Mouse (Mus musculus) spleen, adult 10 weeks (tissue): ENCODE data around the gene Gfod2. TPM values are rescaled to one million over a fixed set of nuclear protein-coding genes. Genes with fewer than 3 reads are reported as not detected.

Source experiments
- polyA plus RNA-seq: library from polyadenylated mRNA; stranded (reverse); fragments of 350-450 nt; fragmentation: Illumina TruSeq; extraction: RNeasy Lipid Tissue Mini Kit (QIAGEN cat#74804); gene quantifications from one replicate; pipeline ENCODE4 v1.2.3, GENCODE M21; 2015; ENCODE audit warnings: low replicate concordance; ENCODE audit not compliant: insufficient read depth

Gene Gfod2
- polyA plus RNA-seq: 0.99 TPM

DNA sequence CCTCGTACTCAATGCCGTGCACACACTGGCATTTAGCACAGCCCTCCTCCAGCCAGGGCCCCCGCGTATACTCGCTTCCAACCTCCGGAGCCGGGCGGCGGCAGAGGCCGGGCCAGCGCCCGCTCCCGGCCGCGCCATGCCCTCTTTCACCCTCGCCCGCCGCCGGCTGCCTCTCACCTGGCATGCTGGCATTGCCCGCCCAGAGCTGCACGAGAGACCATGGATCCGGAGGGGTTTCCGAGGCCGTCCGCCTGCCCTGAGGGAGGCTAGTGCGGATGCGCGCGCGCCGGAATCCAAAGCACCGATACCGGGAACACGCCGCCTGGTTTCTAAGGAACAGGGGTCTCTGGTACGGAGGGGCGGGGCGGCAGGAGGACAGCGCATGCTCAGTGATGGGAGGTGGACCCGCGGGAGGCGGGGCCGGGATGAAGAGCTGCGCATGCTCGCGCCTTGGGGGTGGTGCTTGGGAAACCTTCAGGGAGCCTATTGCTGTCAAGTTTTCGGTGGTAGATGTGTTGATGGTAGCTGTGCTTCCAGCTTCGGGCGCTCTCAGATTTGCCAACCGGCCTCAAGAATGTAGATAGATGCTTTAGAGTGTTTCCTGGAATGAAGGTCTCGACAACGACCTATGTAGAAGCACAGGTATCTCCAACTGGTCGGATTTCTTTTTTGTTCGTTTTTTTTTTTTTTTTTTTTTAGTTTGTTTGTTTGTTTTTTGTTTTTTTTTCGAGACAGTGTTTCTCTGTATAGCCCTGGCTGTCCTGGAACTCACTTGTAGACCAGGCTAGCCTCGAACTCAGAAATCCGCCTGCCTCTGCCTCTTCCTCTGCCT is at the start of gene Gfod2:
Gene Gfod2, minus strand, starts transcription at position 388 of the 832 bp plus-strand sequence.

DNA sequence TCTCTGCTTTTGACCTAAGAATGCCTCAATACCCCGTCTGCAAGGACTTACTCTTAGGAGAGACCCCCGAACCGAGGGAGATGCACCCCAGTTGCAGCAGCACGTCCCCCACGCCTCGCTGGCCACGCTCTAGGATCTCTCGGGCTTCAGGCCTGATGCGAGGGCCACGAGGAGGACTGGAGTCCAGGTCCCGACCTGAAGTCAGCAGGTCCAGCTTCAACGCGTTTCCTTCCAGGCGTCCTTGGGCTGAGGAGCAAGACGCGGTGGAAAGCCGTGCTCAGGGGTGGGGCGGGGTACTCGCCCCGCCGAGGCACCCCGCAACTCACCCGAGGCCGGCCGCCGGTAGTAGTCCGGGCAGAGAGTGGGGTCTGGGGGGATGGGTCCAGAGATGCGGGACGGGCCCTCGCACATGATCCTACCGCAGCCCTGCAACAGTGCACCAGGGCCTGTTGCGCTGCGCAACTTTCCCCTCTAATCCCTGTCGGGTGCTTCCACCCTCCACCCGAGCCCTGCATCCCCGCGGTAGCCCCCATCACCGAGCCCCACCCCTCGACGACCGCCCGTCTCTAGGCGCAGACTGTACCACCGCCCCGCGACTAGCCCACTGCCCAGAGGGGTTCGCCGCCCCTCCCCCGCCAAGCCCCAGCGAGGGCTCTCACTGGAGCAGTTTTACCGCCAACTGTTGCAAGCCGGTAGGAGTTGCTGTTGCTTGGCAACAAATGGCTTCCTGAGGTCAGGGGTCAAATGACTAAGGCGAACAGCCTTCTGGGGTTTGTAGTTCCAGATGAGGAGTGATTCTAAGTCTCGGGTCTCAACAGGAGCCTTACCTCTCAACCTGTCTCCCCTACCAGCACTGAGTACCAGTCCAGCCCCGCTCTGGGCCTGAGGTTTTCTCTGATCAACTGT is 50.7 kb downstream of the Gfod2 start, which contains the start of the genes 4933405L10Rik and Enkd1:
Gene 4933405L10Rik, plus strand, starts transcription at position 158 of the 906 bp plus-strand sequence.
Gene Enkd1, minus strand, starts transcription at position 713 of the 906 bp plus-strand sequence.

DNA sequence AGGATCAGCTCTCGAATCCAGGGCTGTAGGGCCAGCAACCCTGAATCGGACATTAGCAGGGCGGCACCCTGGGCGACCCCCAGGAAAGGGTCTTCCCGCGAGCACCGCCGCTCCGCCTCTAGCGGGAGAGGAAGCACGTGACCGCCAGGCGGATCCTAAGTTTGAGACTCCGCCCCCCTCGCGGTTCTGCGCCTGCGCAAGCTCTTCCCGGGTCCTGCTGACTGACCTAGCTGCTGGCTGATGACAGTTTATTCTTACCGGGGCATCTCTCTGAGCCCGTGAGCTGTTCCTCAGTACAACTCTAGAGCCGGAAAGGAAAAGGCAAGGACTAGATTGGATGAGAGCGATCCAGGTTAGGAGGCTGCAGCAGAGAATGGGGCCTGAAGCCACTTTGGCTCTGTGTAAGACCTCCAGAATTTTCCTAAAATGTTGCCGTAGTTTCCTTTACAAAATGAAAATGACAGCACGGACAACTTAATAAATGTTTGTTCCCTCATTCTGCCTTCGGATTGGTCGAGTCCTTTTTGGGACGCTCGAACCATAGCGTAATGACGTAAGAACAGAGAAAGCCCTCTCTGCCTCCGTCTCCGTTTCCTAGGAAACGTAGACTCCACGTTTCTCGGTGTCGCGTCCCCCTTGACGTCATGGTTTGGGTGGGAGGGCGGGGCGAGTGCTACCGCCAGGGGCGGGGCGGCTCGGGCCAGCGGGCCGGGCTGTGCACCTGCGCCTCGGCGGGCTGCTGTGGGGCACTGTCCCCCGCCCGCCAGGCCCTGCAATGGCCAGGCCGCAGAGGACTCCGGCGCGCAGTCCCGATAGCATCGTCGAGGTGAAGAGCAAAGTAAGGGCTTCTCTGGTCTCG is 57.3 kb downstream of the Gfod2 start, which contains the start of the genes Acd and Pard6a:
Gene Acd, minus strand, starts transcription at position 137 of the 859 bp plus-strand sequence.
Gene Pard6a, plus strand, starts transcription at position 183 of the 859 bp plus-strand sequence.

DNA sequence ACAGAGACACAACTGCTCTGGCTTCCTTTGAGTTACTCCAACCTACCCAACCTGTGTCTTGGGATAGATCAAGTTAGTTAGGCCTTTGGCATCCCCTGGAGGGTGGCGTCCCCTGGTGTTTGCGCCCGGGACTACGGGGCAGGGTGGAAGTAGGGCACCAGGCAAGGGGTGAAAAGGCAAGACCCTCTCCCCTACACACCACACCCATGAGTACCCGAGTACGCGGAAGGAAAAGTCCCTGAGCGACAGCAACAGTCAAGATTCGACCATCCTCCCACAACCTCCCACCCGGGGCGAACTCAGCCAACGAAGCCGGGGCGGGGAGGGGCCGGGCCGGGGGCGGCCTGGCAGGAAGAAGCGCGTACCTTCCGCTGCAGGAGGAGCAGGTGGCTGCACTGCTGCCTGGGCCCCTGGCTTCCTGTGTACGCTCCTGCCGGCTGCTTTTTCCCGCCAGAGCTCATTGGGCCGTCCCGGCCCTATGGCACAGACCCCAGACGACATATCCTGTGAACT is 72.6 kb downstream of the Gfod2 start, which contains the start of gene Carmil2:
Gene Carmil2, plus strand, starts transcription at position 479 of the 513 bp plus-strand sequence.

Other genes with a start within 250 kb of the Gfod2 start
- not detected for gene Hsd11b2, start 239.9 kb downstream of the Gfod2 start, polyA plus RNA-seq
- gene Atp6v0d1, start 192.6 kb downstream of the Gfod2 start, polyA plus RNA-seq: 76.0 TPM
- gene Ripor1, start 153.4 kb downstream of the Gfod2 start, polyA plus RNA-seq: 11.9 TPM
- gene Ctcf, start 122.1 kb downstream of the Gfod2 start, polyA plus RNA-seq: 156 TPM
- not detected for gene Agrp, start 121.3 kb downstream of the Gfod2 start, polyA plus RNA-seq
- 27.3 TPM for gene Carmil2, start 72.4 kb downstream of the Gfod2 start, polyA plus RNA-seq
- gene Acd, start 57.6 kb downstream of the Gfod2 start, polyA plus RNA-seq: 26.9 TPM
- gene Pard6a, start 57.5 kb downstream of the Gfod2 start, polyA plus RNA-seq: 2.4 TPM
- gene 4933405L10Rik, start 51.0 kb downstream of the Gfod2 start, polyA plus RNA-seq: not detected
- 1.4 TPM for gene Enkd1, start 50.5 kb downstream of the Gfod2 start, polyA plus RNA-seq
- 33.1 TPM for gene Ranbp10, start 68.7 kb upstream of the Gfod2 start, polyA plus RNA-seq
- 0.18 TPM for gene Tsnaxip1, start 69.1 kb upstream of the Gfod2 start, polyA plus RNA-seq
- 12.7 TPM for gene Cenpt, start 94.6 kb upstream of the Gfod2 start, polyA plus RNA-seq
- gene Thap11, start 96.5 kb upstream of the Gfod2 start, polyA plus RNA-seq: 21.7 TPM
- gene Nutf2, start 101.9 kb upstream of the Gfod2 start, polyA plus RNA-seq: 79.0 TPM
- gene Edc4, start 122.2 kb upstream of the Gfod2 start, polyA plus RNA-seq: 23.4 TPM
- gene Nrn1l, start 134.9 kb upstream of the Gfod2 start, polyA plus RNA-seq: not detected
- gene Pskh1, start 141.8 kb upstream of the Gfod2 start, polyA plus RNA-seq: 11.7 TPM
- gene Ctrl, start 175.2 kb upstream of the Gfod2 start, polyA plus RNA-seq: 3.9 TPM
- gene Psmb10, start 179.8 kb upstream of the Gfod2 start, polyA plus RNA-seq: 35.5 TPM
- 1.4 TPM for gene Lcat, start 184.7 kb upstream of the Gfod2 start, polyA plus RNA-seq
- 10.7 TPM for gene Slc12a4, start 207.4 kb upstream of the Gfod2 start, polyA plus RNA-seq
- 0.22 TPM for gene Dpep3, start 220.8 kb upstream of the Gfod2 start, polyA plus RNA-seq
- gene Dus2, start 232.7 kb upstream of the Gfod2 start, polyA plus RNA-seq: 16.9 TPM
- gene Dpep2nb, start 247.3 kb upstream of the Gfod2 start, polyA plus RNA-seq: not detected